Mouse (Mus musculus) intestine, embryonic 14.5 days (tissue): Measurements from ENCODE around the gene Pdap1. TPM values are rescaled to one million over a fixed set of nuclear protein-coding genes. Genes with fewer than 3 reads are reported as not detected.
"Not testable (repeated sequence)": the region's sequence is repeated elsewhere in the genome, so short reads cannot be mapped to it uniquely, and the experiment has no call there.

ENCODE experiments used
- ATAC-seq: fragments of 200-750 bp; cut with Nextera tagmentation; replicated peaks from 2 replicates; pipeline ENCODE4 v1.8.0; 2017; ENCODE audit warnings: low read depth, moderate number of reproducible peaks, moderate TSS enrichment, moderate library complexity; ENCODE audit not compliant: low FRiP score, low TSS enrichment
- DNase-seq: peaks from one replicate; pipeline ENCODE4 v3.0.0-alpha.2; 2018; ENCODE audit warnings: low spot score
- H3K27ac ChIP-seq: fragments of 300-500 bp; sonication (generic); 2 replicates; pipeline ENCODE4 v1.5.1; 2014; ENCODE audit warnings: low read depth, mild to moderate bottlenecking, control low read depth
- H3K27me3 ChIP-seq: fragments of 300-500 bp; sonication (generic); replicated peaks from 2 replicates; pipeline ENCODE4 v1.6.1; 2014; ENCODE audit warnings: low read length, control low read depth; ENCODE audit not compliant: control insufficient read depth, insufficient read depth
- H3K36me3 ChIP-seq: fragments of 300-500 bp; sonication (generic); 2 replicates; pipeline ENCODE4 v1.6.1; 2014; ENCODE audit warnings: low read length, control low read depth; ENCODE audit not compliant: control insufficient read depth, insufficient read depth
- H3K4me1 ChIP-seq: fragments of 300-500 bp; sonication (generic); replicated peaks from 2 replicates; pipeline ENCODE4 v1.6.1; 2014; ENCODE audit warnings: low read length, control low read depth, mixed read lengths; ENCODE audit not compliant: control insufficient read depth, insufficient read depth
- H3K4me2 ChIP-seq: fragments of 300-500 bp; sonication (generic); 2 replicates; pipeline ENCODE4 v1.6.1; 2014; ENCODE audit warnings: low read length
- H3K4me3 ChIP-seq: fragments of 300-500 bp; sonication (generic); 2 replicates; pipeline ENCODE4 v1.5.1; 2014; ENCODE audit warnings: low read depth, low read length, control low read depth, mixed read lengths
- H3K9ac ChIP-seq: fragments of 300-500 bp; sonication (generic); 2 replicates; pipeline ENCODE4 v1.6.1; 2014; ENCODE audit warnings: mild to moderate bottlenecking, low read length
- H3K9me3 ChIP-seq: fragments of 300-500 bp; sonication (generic); 2 replicates; pipeline ENCODE4 v1.6.1; 2016; ENCODE audit warnings: low read length, control low read depth; ENCODE audit not compliant: control insufficient read depth
- WGBS: fragments of 180-500 bp; shearing (Covaris S2); extraction: QIAGEN DNeasy Blood & Tissue Kit; methylation state at CpG from one replicate; pipeline ENCODE4 v1.1.7; 2014; 5-methylcytosine and 5-hydroxymethylcytosine counted together
- polyA plus RNA-seq: library from polyadenylated mRNA; unstranded; fragments of >200 nt; fragmentation: Nextera tagmentation; extraction: Ambion mirVana; gene quantifications from 2 replicates; pipeline ENCODE4 v1.2.1, GENCODE M21; 2014

Gene Pdap1
- polyA plus RNA-seq, 1 experiment from 2014 or later: 85.9 TPM

GRCm38 (mm10) chr5:145083632-145084451 lies 56.2 kb downstream of the Pdap1 start, which contains the start of the genes Arpc1a and Kpna7:
Gene Arpc1a, plus strand, starts transcription at chr5:145083830.
Gene Kpna7, minus strand, starts transcription at chr5:145084030.
- peak; percentile 90 for DNase-seq
- WGBS: under 1% methylated on average over 54 of the region's 54 CpGs
- Histone ChIP-seq H3K9ac (peak within 1 kb of the TSS; percentile 87), H3K9me3 (no peaks in the 10 kb centered on the region), H3K27me3 (no peaks in the 10 kb centered on the region), H3K4me1 (peaks cover 7% of the 10 kb centered on the region), H3K4me2 (peak within 1 kb of the TSS; percentile 76), H3K27ac (peak within 1 kb of the TSS; percentile 73), H3K36me3 (peaks cover 4% of the 10 kb centered on the region; the same call in 1 of the 2 replicates), H3K4me3 (peak within 1 kb of the TSS; percentile 85)
- peak; percentile 97 for ATAC-seq

- peak overlapping the region; percentile 76 for H3K4me2 ChIP-seq
- not testable (repeated sequence) for H3K27me3 ChIP-seq, DNase-seq, H3K9me3 ChIP-seq, H3K4me1 ChIP-seq, H3K36me3 ChIP-seq
- 51% methylated on average over 6 of the region's 6 CpGs for WGBS
- H3K4me3 ChIP-seq: peak overlapping the region; percentile 85
- H3K9ac ChIP-seq: peak overlapping the region; percentile 87
- H3K27ac ChIP-seq: peak overlapping the region; percentile 73
- ATAC-seq: 0 out of 2 replicates have a peak, but pooled peaks have one; percentile 17
Observed at GRCm38 (mm10) chr5:145083201-145083600, 56.8 kb downstream of the Pdap1 start.

GRCm38 (mm10) chr5:145081866-145082613 lies 58.0 kb downstream of the Pdap1 start:
- H3K36me3 ChIP-seq: no peaks in the 10 kb centered on the region
- H3K4me2 ChIP-seq: no peak overlapping the region
- DNase-seq (no peak), ATAC-seq (no peak)
- H3K4me1 ChIP-seq: peaks cover 7% of the 10 kb centered on the region
- no peak overlapping the region for H3K9ac ChIP-seq
- no peak overlapping the region for H3K27ac ChIP-seq
- no peaks in the 10 kb centered on the region for H3K9me3 ChIP-seq
- no peaks in the 10 kb centered on the region for H3K27me3 ChIP-seq
- no peak overlapping the region for H3K4me3 ChIP-seq
- WGBS: 82% methylated on average over 10 of the region's 10 CpGs

Other genes starting within 250 kb of the Pdap1 start
- gene Smurf1, start 174.4 kb downstream of the Pdap1 start, polyA plus RNA-seq: 14.4 and 17.2 TPM in 2 replicates
- gene Gm4871, start 107.5 kb downstream of the Pdap1 start, polyA plus RNA-seq: not detected in 2 replicates
- not detected in 2 replicates for gene 1700018F24Rik, start 97.2 kb downstream of the Pdap1 start, polyA plus RNA-seq
- gene Arpc1a, start 56.4 kb downstream of the Pdap1 start, polyA plus RNA-seq: 147 and 154 TPM in 2 replicates
- gene Kpna7, start 56.2 kb downstream of the Pdap1 start, polyA plus RNA-seq: 0.07 TPM in 1 of 2 replicates, not detected in the other
- 281 and 305 TPM in 2 replicates for gene Arpc1b, start 26.0 kb downstream of the Pdap1 start, polyA plus RNA-seq
- gene Bud31, start 124 bp upstream of the Pdap1 start, polyA plus RNA-seq: 187 and 188 TPM in 2 replicates
- gene Ptcd1, start 26.9 kb upstream of the Pdap1 start, polyA plus RNA-seq: 12.6 and 13.1 TPM in 2 replicates
- gene Cpsf4, start 27.0 kb upstream of the Pdap1 start, polyA plus RNA-seq: 29.6 and 32.0 TPM in 2 replicates
- 681 and 724 TPM in 2 replicates for gene Atp5j2, start 51.8 kb upstream of the Pdap1 start, polyA plus RNA-seq
- gene Zkscan14, start 61.6 kb upstream of the Pdap1 start, polyA plus RNA-seq: 8.5 and 9.1 TPM in 2 replicates
- 13.1 and 13.6 TPM in 2 replicates for gene Zkscan5, start 64.3 kb upstream of the Pdap1 start, polyA plus RNA-seq
- 35.9 and 42.2 TPM in 2 replicates for gene Zfp655, start 91.5 kb upstream of the Pdap1 start, polyA plus RNA-seq
- 0.26 and 0.42 TPM in 2 replicates for gene Zscan25, start 140.3 kb upstream of the Pdap1 start, polyA plus RNA-seq
- not detected in 2 replicates for gene Cyp3a57, start 205.0 kb upstream of the Pdap1 start, polyA plus RNA-seq